Mouse (Mus musculus) ES-E14 (cell line): Measurements from ENCODE around the gene Azin2. TPM values are rescaled to one million over a fixed set of nuclear protein-coding genes. Genes with fewer than 3 reads are reported as not detected.
A peak's percentile ranks its signal among the peaks of the same experiment; 100 is the strongest.

Source experiments
- DNase-seq: peaks from one replicate; pipeline ENCODE4 v3.0.0-alpha.2; 2013; ENCODE audit warnings: low read depth, low spot score
- H3K27ac ChIP-seq: 2 replicates; pipeline ENCODE4 v1.5.1; 2012; ENCODE audit warnings: low read depth, mild to moderate bottlenecking, low read length, moderate library complexity, mixed read lengths; ENCODE audit not compliant: poor library complexity, insufficient read depth, severe bottlenecking
- H3K36me3 ChIP-seq: 2 replicates; pipeline ENCODE4 v1.6.1; 2012; ENCODE audit warnings: mild to moderate bottlenecking, low read length, moderate library complexity, mixed read lengths; ENCODE audit not compliant: control insufficient read depth, poor library complexity, insufficient read depth, severe bottlenecking
- H3K4me1 ChIP-seq, 2 experiments: fragments of 150-350 bp in 1 of 2; sonication (generic) in 1 of 2; 2 replicates each; pipeline ENCODE4 v1.6.1; 2012; ENCODE audit warnings: low read length in 2 of 2, mild to moderate bottlenecking in 1 of 2, mixed read lengths in 1 of 2; ENCODE audit not compliant: control insufficient read depth in 2 of 2, insufficient read depth in 2 of 2, poor library complexity in 1 of 2
- H3K4me3 ChIP-seq, 2 experiments: fragments of 150-350 bp in 1 of 2; sonication (generic) in 1 of 2; 2 replicates each; pipeline ENCODE4 v1.5.1; 2012; ENCODE audit warnings: low read length in 2 of 2, low read depth in 1 of 2, mild to moderate bottlenecking in 1 of 2, mixed read lengths in 1 of 2; ENCODE audit not compliant: insufficient read depth in 1 of 2, poor library complexity in 1 of 2, severe bottlenecking in 1 of 2
- H3K9ac ChIP-seq: 2 replicates; pipeline ENCODE4 v1.6.1; 2012; ENCODE audit warnings: low read depth, mild to moderate bottlenecking, low read length, mixed read lengths; ENCODE audit not compliant: poor library complexity, insufficient read depth, severe bottlenecking
- H3K9me3 ChIP-seq: fragments of 150-350 bp; sonication (generic); 2 replicates; pipeline ENCODE4 v1.6.1; 2012; ENCODE audit warnings: low read depth, mild to moderate bottlenecking, low read length; ENCODE audit not compliant: control insufficient read depth, insufficient read depth
- CHD2 ChIP-seq: IDR thresholded peaks from 2 replicates; pipeline ENCODE4 v1.6.1; 2014; ENCODE audit warnings: mild to moderate bottlenecking, low read depth, low read length, inconsistent platforms
- HCFC1 ChIP-seq: IDR thresholded peaks from 2 replicates; pipeline ENCODE4 v1.6.1; 2012; ENCODE audit warnings: low read length, inconsistent platforms, borderline replicate concordance; ENCODE audit not compliant: insufficient read depth
- MAFK ChIP-seq: IDR thresholded peaks from 2 replicates; pipeline ENCODE4 v1.6.1; 2014; ENCODE audit warnings: mild to moderate bottlenecking, low read depth, low read length, inconsistent platforms; ENCODE audit not compliant: insufficient read depth
- ZC3H11A ChIP-seq: IDR thresholded peaks from 2 replicates; pipeline ENCODE4 v1.6.1; 2012; ENCODE audit warnings: low read depth, mild to moderate bottlenecking, inconsistent platforms, low read length, borderline replicate concordance
- ZNF384 ChIP-seq: IDR thresholded peaks from 2 replicates; pipeline ENCODE4 v1.6.1; 2012; ENCODE audit warnings: low read depth, low read length, inconsistent platforms
- in situ Hi-C, 2 experiments: fragments of 600-800 bp; cut with MboI; formaldehyde crosslinking; loops; one replicate each; pipeline ENCODE4 v1.15.1; 2025; ENCODE audit warnings: low sequenced_read_pairs in 2 of 2, inconsistent platforms in 1 of 2; ENCODE audit not compliant: unreplicated experiment in 2 of 2
- total RNA-seq: library from RNA; depleted of rRNA; stranded (reverse); fragments of 300-350 nt; gene quantifications from 2 replicates; pipeline ENCODE4 v1.2.3, GENCODE M21; 2012

The Azin2 gene
- total RNA-seq, 1 experiment, result 16.0 TPM

GRCm38 (mm10) chr4:128919106-128919505 is 43.1 kb downstream of the Azin2 start:
- Histone ChIP-seq H3K9me3 (no peaks in the 10 kb centered on the region), H3K9ac (no peak overlapping the region), H3K27ac (no peak overlapping the region), H3K36me3 (no peaks in the 10 kb centered on the region), H3K4me3 (no peak overlapping the region), H3K4me1 (peaks cover 0 to 2% of the 10 kb centered on the region in 2 experiments; a peak in 1 of 4 replicates)
- in situ Hi-C loops, result no loop called here
- DNase-seq, result peak; percentile 51
- TF ChIP-seq ZC3H11A, result no peak

- Histone ChIP-seq H3K4me1 (peaks cover 0 to 2% of the 10 kb centered on the region in 2 experiments; a peak in 1 of 4 replicates), H3K27ac (no peak overlapping the region), H3K36me3 (no peaks in the 10 kb centered on the region), H3K9ac (no peak overlapping the region), H3K4me3 (no peak overlapping the region), H3K9me3 (no peaks in the 10 kb centered on the region)
- DNase-seq, result no peak
- in situ Hi-C loops, result no loop called here
- TF ChIP-seq MAFK (no peak), HCFC1 (no peak), CHD2 (no peak), ZC3H11A (no peak), ZNF384 (no peak)
Measured at GRCm38 (mm10) chr4:128918187-128918586, 44.1 kb downstream of the Azin2 start.

GRCm38 (mm10) chr4:128917756-128918155 is 44.5 kb downstream of the Azin2 start:
- no peak overlapping the region for H3K27ac ChIP-seq
- no peaks in the 10 kb centered on the region for H3K36me3 ChIP-seq
- H3K9ac ChIP-seq, result no peak overlapping the region
- peaks cover 0 to 2% of the 10 kb centered on the region in 2 experiments; a peak in 1 of 4 replicates for H3K4me1 ChIP-seq
- in situ Hi-C loops, result no loop called here
- TF ChIP-seq CHD2 (no peak), ZC3H11A (no peak), HCFC1 (no peak), MAFK (no peak), ZNF384 (no peak)
- H3K9me3 ChIP-seq, result no peaks in the 10 kb centered on the region
- DNase-seq, result no peak
- no peak overlapping the region for H3K4me3 ChIP-seq

- Histone ChIP-seq H3K4me3 (no peak overlapping the region), H3K9ac (no peak overlapping the region), H3K36me3 (no peaks in the 10 kb centered on the region), H3K4me1 (peaks cover 0 to 2% of the 10 kb centered on the region in 2 experiments; a peak in 1 of 4 replicates), H3K9me3 (no peaks in the 10 kb centered on the region), H3K27ac (no peak overlapping the region)
- no peak for DNase-seq
- no peak for TF ChIP-seq ZC3H11A
- no peak for TF ChIP-seq HCFC1
- TF ChIP-seq MAFK, result no peak
- no peak for TF ChIP-seq ZNF384
- TF ChIP-seq CHD2, result no peak
- in situ Hi-C loops, result no loop called here
Measured at GRCm38 (mm10) chr4:128917119-128917518, 45.1 kb downstream of the Azin2 start.

- Histone ChIP-seq H3K36me3 (no peaks in the 10 kb centered on the region), H3K27ac (no peak overlapping the region), H3K9me3 (no peaks in the 10 kb centered on the region), H3K4me3 (no peak overlapping the region), H3K9ac (no peak overlapping the region), H3K4me1 (no peaks in the 10 kb centered on the region)
- TF ChIP-seq CHD2 (no peak), ZC3H11A (no peak), ZNF384 (no peak), MAFK (peak; percentile 58; the same call in 1 of the 2 replicates), HCFC1 (no peak)
- no peak for DNase-seq
- in situ Hi-C loops, result no loop called here
Measured at GRCm38 (mm10) chr4:128913794-128914193, 48.4 kb downstream of the Azin2 start.
